Mouse (Mus musculus): Measurements from ENCODE around the gene Gpd1l. TPM values are rescaled to one million over a fixed set of nuclear protein-coding genes. Genes with fewer than 3 reads are reported as not detected.

The Gpd1l gene
- polyA plus RNA-seq, 1 experiment from 2014 or later, result 10.6 TPM

DNA sequence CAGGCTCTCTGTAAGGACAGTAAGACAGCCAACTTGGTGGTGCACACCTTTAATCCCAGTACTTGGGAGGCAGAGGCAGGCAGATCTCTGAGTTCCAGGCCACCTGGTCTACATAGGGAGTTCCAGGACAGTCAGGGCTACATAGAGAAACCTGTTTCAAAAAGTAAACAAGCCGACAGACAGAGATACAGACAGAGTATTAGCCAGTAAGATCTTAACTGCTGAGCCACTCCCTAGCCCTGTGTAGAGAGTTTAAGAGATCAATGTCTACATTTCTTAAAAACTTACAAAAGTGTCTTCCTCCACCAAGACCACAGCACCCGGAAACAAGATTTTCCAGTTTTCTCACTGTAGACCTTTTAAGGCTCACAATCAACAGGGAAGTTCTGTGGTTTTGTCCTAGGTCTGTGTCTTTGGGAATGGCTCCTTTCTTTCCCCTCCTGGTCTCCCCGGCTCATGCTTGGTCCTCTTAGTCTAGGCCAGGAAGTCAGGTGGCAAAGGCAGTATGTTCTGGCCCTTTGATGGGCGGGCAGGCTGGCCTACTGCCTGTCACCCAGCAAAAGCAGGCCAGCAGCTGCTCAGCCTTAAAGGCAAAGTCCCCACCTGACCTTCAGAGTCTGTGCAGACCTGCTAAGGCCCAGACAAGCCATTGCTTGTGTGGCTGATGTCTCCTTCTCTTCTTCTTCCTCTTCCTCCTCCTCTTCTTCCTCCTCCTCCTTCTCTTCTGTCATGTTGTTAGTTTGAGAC, 26.4 kb upstream of the Gpd1l start:
- Histone ChIP-seq H3K4me3 (ENCODE audit: low read depth, low read length) (no peak overlapping the region), H3K9me3 (replicated peaks; ENCODE audit: control insufficient read depth, low read length) (0 out of 2 replicates have a peak, but pooled peaks cover 3% of the 10 kb centered on the region), H3K36me3 (ENCODE audit: control insufficient read depth, insufficient read depth, low read length) (no peaks in the 10 kb centered on the region), H3K27ac (ENCODE audit: low read depth, low read length) (no peak overlapping the region), H3K4me1 (ENCODE audit: control insufficient read depth, insufficient read depth, low read length) (no peaks in the 10 kb centered on the region), H3K9ac (ENCODE audit: low read length) (no peak overlapping the region), H3K4me2 (ENCODE audit: low read length) (no peak overlapping the region), H3K27me3 (replicated peaks; ENCODE audit: control insufficient read depth, insufficient read depth, low read length) (no peaks in the 10 kb centered on the region)
- ATAC-seq, result no peak
- 86% methylated on average over 4 of the region's 4 CpGs for WGBS
- no peak for DNase-seq (ENCODE audit: low spot score)

DNA sequence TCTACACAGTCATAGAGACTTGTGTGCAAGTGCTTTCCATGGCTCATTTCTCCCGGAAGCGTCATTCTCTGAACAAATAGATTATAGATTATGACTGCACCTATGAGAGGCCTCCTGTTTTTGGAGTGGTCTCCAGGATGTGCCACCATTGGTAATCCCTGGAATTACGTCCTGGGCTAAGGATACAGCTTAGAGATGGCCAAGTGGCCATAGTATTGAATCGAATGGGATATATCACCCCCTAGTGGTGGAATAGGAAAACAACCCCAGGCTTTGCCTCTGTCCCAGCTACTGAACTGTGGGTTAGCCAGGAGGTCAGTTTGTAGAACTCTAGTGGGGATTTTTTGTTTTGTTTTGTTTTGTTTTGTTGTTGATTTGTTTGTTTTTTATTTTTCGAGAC, 23.2 kb upstream of the Gpd1l start:
- Histone ChIP-seq H3K9ac (ENCODE audit: low read length) (no peak overlapping the region), H3K36me3 (ENCODE audit: control insufficient read depth, insufficient read depth, low read length) (no peaks in the 10 kb centered on the region), H3K4me2 (ENCODE audit: low read length) (no peak overlapping the region), H3K4me3 (ENCODE audit: low read depth, low read length) (no peak overlapping the region), H3K27me3 (replicated peaks; ENCODE audit: control insufficient read depth, insufficient read depth, low read length) (no peaks in the 10 kb centered on the region), H3K4me1 (ENCODE audit: control insufficient read depth, insufficient read depth, low read length) (no peaks in the 10 kb centered on the region), H3K27ac (ENCODE audit: low read depth, low read length) (no peak overlapping the region), H3K9me3 (replicated peaks; ENCODE audit: control insufficient read depth, low read length) (0 out of 2 replicates have a peak, but pooled peaks cover 3% of the 10 kb centered on the region)
- 0 out of 2 replicates have a peak, but pooled peaks have one; percentile 60 for ATAC-seq
- WGBS, result 38% methylated on average over 5 of the region's 5 CpGs
- peak; percentile 66 for DNase-seq (ENCODE audit: low spot score)

DNA sequence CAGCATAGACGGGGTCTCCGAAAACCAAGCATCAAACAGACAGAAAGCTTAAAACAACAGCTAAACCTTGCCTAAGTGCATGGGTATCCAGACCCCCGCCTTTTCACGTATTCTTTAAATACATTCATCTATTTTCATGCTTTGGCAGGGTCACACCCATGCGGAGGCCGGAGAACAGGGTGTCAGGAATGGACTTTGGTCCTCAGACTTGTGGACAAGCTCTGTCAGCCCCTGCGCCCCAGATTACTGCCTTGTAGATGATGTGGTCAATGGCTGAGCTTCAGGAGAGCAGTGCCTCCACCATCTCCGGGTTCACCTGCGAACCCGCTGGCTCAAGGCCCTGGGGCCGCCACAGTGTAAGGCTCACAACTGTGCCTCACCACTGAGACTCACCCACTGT, 21.6 kb upstream of the Gpd1l start:
- Histone ChIP-seq H3K27me3 (replicated peaks; ENCODE audit: control insufficient read depth, insufficient read depth, low read length) (no peaks in the 10 kb centered on the region), H3K4me2 (ENCODE audit: low read length) (no peak overlapping the region), H3K9ac (ENCODE audit: low read length) (no peak overlapping the region), H3K4me3 (ENCODE audit: low read depth, low read length) (no peak overlapping the region), H3K27ac (ENCODE audit: low read depth, low read length) (no peak overlapping the region), H3K36me3 (ENCODE audit: control insufficient read depth, insufficient read depth, low read length) (no peaks in the 10 kb centered on the region), H3K4me1 (ENCODE audit: control insufficient read depth, insufficient read depth, low read length) (no peaks in the 10 kb centered on the region), H3K9me3 (replicated peaks; ENCODE audit: control insufficient read depth, low read length) (no peaks in the 10 kb centered on the region)
- WGBS, result 89% methylated on average over 11 of the region's 11 CpGs
- ATAC-seq (no peak), DNase-seq (ENCODE audit: low spot score) (no peak)

- Histone ChIP-seq H3K4me1 (ENCODE audit: control insufficient read depth, insufficient read depth, low read length) (no peaks in the 10 kb centered on the region), H3K27me3 (replicated peaks; ENCODE audit: control insufficient read depth, insufficient read depth, low read length) (no peaks in the 10 kb centered on the region), H3K36me3 (ENCODE audit: control insufficient read depth, insufficient read depth, low read length) (no peaks in the 10 kb centered on the region), H3K9ac (ENCODE audit: low read length) (no peak overlapping the region), H3K4me2 (ENCODE audit: low read length) (no peak overlapping the region), H3K4me3 (ENCODE audit: low read depth, low read length) (no peak overlapping the region), H3K27ac (ENCODE audit: low read depth, low read length) (no peak overlapping the region), H3K9me3 (replicated peaks; ENCODE audit: control insufficient read depth, low read length) (no peaks in the 10 kb centered on the region)
- DNase-seq (ENCODE audit: low spot score) (no peak), ATAC-seq (no peak)
- WGBS, result 24% methylated on average over 1 of the region's 1 CpGs
Observed at GRCm38 (mm10) chr9:114952866-114953265, 19.1 kb upstream of the Gpd1l start.

DNA sequence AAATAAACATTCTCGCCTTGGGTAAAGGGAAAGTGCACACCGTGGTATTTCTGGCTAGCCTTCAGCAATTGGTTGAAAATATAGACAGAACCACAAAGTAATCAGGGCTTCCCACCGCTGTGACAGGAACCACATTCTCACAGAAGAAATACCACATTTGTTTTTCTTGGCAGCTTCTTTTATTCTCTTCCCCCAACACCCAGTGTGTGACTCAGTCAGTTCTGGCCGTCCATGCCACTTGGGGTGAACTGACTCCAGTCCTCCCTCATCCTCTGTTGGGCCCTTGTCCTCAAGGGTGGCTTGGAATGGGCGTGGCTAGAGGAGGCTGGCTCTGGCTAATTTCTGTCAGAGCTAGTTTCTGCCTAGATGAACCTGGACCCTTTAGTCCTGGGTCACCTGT, 14.6 kb upstream of the Gpd1l start:
- Histone ChIP-seq H3K9me3 (replicated peaks; ENCODE audit: control insufficient read depth, low read length) (no peaks in the 10 kb centered on the region), H3K36me3 (ENCODE audit: control insufficient read depth, insufficient read depth, low read length) (no peaks in the 10 kb centered on the region), H3K27me3 (replicated peaks; ENCODE audit: control insufficient read depth, insufficient read depth, low read length) (no peaks in the 10 kb centered on the region), H3K4me2 (ENCODE audit: low read length) (no peak overlapping the region), H3K4me3 (ENCODE audit: low read depth, low read length) (no peak overlapping the region), H3K4me1 (ENCODE audit: control insufficient read depth, insufficient read depth, low read length) (no peaks in the 10 kb centered on the region), H3K9ac (ENCODE audit: low read length) (no peak overlapping the region), H3K27ac (ENCODE audit: low read depth, low read length) (no peak overlapping the region)
- DNase-seq (ENCODE audit: low spot score) (no peak), ATAC-seq (no peak)
- 68% methylated on average over 5 of the region's 5 CpGs for WGBS

GRCm38 (mm10) chr9:114945576-114945975, 11.8 kb upstream of the Gpd1l start:
- no peaks in the 10 kb centered on the region for H3K27me3 ChIP-seq (replicated peaks; ENCODE audit: control insufficient read depth, insufficient read depth, low read length)
- WGBS, result 88% methylated on average over 6 of the region's 6 CpGs
- ATAC-seq (no peak), DNase-seq (ENCODE audit: low spot score) (no peak)
- no peak overlapping the region for H3K4me3 ChIP-seq (ENCODE audit: low read depth, low read length)
- no peak overlapping the region for H3K4me2 ChIP-seq (ENCODE audit: low read length)
- H3K36me3 ChIP-seq (ENCODE audit: control insufficient read depth, insufficient read depth, low read length), result no peaks in the 10 kb centered on the region
- H3K9me3 ChIP-seq (replicated peaks; ENCODE audit: control insufficient read depth, low read length), result no peaks in the 10 kb centered on the region
- H3K4me1 ChIP-seq (ENCODE audit: control insufficient read depth, insufficient read depth, low read length), result no peaks in the 10 kb centered on the region
- H3K9ac ChIP-seq (ENCODE audit: low read length), result no peak overlapping the region
- H3K27ac ChIP-seq (ENCODE audit: low read depth, low read length), result no peak overlapping the region

DNA sequence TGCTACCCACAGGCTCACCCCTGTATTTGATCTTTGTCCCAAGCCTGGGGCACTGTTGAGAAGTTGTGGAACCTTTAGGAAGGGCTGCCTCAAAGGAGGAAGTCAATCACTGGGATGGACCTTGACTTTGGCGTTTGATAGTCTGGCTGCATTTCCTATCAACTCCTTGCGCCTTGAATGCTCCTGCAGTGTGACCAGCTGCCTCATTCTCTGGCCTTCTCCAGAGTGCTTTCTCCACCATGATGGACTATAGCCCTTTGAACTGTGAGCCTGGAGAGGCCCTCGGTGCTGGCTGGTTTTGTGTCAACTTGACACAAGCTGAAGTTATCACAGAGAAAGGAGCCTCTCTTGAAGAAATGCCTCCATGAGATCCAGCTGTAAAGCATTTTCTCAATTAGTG, 10.9 kb upstream of the Gpd1l start:
- Histone ChIP-seq H3K4me2 (ENCODE audit: low read length) (no peak overlapping the region), H3K9ac (ENCODE audit: low read length) (no peak overlapping the region), H3K27me3 (replicated peaks; ENCODE audit: control insufficient read depth, insufficient read depth, low read length) (no peaks in the 10 kb centered on the region), H3K4me1 (ENCODE audit: control insufficient read depth, insufficient read depth, low read length) (no peaks in the 10 kb centered on the region), H3K4me3 (ENCODE audit: low read depth, low read length) (no peak overlapping the region), H3K27ac (ENCODE audit: low read depth, low read length) (no peak overlapping the region), H3K36me3 (ENCODE audit: control insufficient read depth, insufficient read depth, low read length) (no peaks in the 10 kb centered on the region), H3K9me3 (replicated peaks; ENCODE audit: control insufficient read depth, low read length) (no peaks in the 10 kb centered on the region)
- DNase-seq (ENCODE audit: low spot score) (no peak), ATAC-seq (no peak)
- WGBS, result 89% methylated on average over 3 of the region's 3 CpGs

DNA sequence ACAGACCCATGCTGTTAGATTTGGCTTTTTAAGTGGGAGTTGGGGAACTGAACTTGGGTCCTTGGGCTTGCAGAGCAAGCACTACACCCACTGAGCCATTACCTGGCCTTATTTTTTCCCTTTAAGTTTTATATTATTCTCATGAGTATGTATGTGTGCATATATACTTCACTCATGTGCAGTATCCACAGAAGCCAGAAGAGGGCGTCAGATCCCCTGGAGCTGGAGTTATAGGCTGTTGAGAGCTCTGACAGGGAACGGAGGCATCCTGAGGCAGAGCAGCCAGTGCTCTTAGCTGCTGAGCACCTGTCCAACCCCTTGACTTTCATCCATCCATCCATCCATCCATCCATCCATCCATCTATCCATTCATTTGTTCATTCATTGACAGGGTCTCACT, 2.9 kb upstream of the Gpd1l start:
- Histone ChIP-seq H3K36me3 (ENCODE audit: control insufficient read depth, insufficient read depth, low read length) (no peaks in the 10 kb centered on the region), H3K9ac (ENCODE audit: low read length) (no peak overlapping the region), H3K4me2 (ENCODE audit: low read length) (no peak overlapping the region), H3K27me3 (replicated peaks; ENCODE audit: control insufficient read depth, insufficient read depth, low read length) (no peaks in the 10 kb centered on the region), H3K4me3 (ENCODE audit: low read depth, low read length) (no peak overlapping the region), H3K27ac (ENCODE audit: low read depth, low read length) (no peak overlapping the region), H3K9me3 (replicated peaks; ENCODE audit: control insufficient read depth, low read length) (no peaks in the 10 kb centered on the region), H3K4me1 (ENCODE audit: control insufficient read depth, insufficient read depth, low read length) (peaks cover 6% of the 10 kb centered on the region)
- WGBS, result 83% methylated on average over 2 of the region's 2 CpGs
- no peak for ATAC-seq
- DNase-seq (ENCODE audit: low spot score), result no peak

DNA sequence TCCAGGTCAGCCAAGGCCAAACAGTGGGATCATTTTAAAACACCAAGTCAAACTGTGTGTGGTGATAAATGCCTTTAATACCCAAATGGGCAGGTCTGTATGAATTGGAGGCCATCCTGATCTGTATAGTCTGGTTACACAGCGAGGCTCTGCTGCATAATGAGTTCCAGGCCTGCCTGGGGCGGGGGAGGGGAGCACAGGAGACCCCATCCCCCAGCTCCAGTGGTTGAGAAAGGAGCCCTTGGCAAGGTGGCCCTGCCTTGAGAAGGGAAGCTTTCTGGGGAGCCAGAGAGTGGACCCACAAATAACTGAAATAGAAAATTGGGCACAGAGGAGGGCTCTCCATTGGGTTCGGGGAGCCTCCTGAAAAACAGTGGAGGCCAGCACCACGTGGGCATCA, 1.5 kb upstream of the Gpd1l start:
- no peak for ATAC-seq
- Histone ChIP-seq H3K9me3 (replicated peaks; ENCODE audit: control insufficient read depth, low read length) (no peaks in the 10 kb centered on the region), H3K36me3 (ENCODE audit: control insufficient read depth, insufficient read depth, low read length) (no peaks in the 10 kb centered on the region), H3K9ac (ENCODE audit: low read length) (no peak overlapping the region), H3K4me2 (ENCODE audit: low read length) (no peak overlapping the region), H3K4me3 (ENCODE audit: low read depth, low read length) (no peak overlapping the region), H3K27me3 (replicated peaks; ENCODE audit: control insufficient read depth, insufficient read depth, low read length) (no peaks in the 10 kb centered on the region), H3K4me1 (ENCODE audit: control insufficient read depth, insufficient read depth, low read length) (peaks cover 6% of the 10 kb centered on the region), H3K27ac (ENCODE audit: low read depth, low read length) (no peak overlapping the region)
- 84% methylated on average over 4 of the region's 4 CpGs for WGBS
- no peak for DNase-seq (ENCODE audit: low spot score)

Data from forebrain, embryonic 14.5 days (tissue).